Mouse (Mus musculus): Measurements from ENCODE around the gene Tef. TPM values are rescaled to one million over a fixed set of nuclear protein-coding genes. Genes with fewer than 3 reads are reported as not detected.

Gene Tef
- total RNA-seq (2021), result 100 to 1,000 TPM; 226 to 245 TPM
- long read RNA-seq, experiment 1, full-length matches to known transcripts, result 251 of 332 reads
- long read RNA-seq, experiment 1, partial matches to known transcripts, result 76 of 332 reads
- long read RNA-seq, experiment 1, other reads (novel, unspliced or antisense), result 5 of 332 reads
- long read RNA-seq, experiment 2, full-length matches to known transcripts, result 133 of 204 reads
- long read RNA-seq, experiment 2, partial matches to known transcripts, result 68 of 204 reads
- long read RNA-seq, experiment 2, other reads (novel, unspliced or antisense), result 3 of 204 reads

- DNase-seq (ENCODE audit: low spot score in 2 of 2), result peak; percentile 100
Observed at GRCm38 (mm10) chr15:81802001-81802890, at the start of gene Tef. Tef (plus strand) TSS chr15:81802421.

GRCm38 (mm10) chr15:81753669-81754068, 48.6 kb upstream of the Tef start:
- DNase-seq (ENCODE audit: low spot score in 2 of 2), result no peak

GRCm38 (mm10) chr15:81758701-81759100, 43.5 kb upstream of the Tef start:
- no peak for DNase-seq (ENCODE audit: low spot score in 2 of 2)

- DNase-seq (ENCODE audit: low spot score in 2 of 2), result no peak
Observed at GRCm38 (mm10) chr15:81759542-81759941, 42.7 kb upstream of the Tef start.

- DNase-seq (ENCODE audit: low spot score in 2 of 2), result no peak
Observed at GRCm38 (mm10) chr15:81760361-81761079, 41.7 kb upstream of the Tef start.

GRCm38 (mm10) chr15:81761381-81761780, 40.8 kb upstream of the Tef start:
- DNase-seq (ENCODE audit: low spot score in 2 of 2), result no peak

GRCm38 (mm10) chr15:81761959-81762358, 40.3 kb upstream of the Tef start:
- DNase-seq (ENCODE audit: low spot score in 2 of 2), result no peak

GRCm38 (mm10) chr15:81764573-81764972, 37.6 kb upstream of the Tef start:
- DNase-seq (ENCODE audit: low spot score in 2 of 2), result no peak

- no peak for DNase-seq (ENCODE audit: low spot score in 2 of 2)
Observed at GRCm38 (mm10) chr15:81765651-81766050, 36.6 kb upstream of the Tef start.

GRCm38 (mm10) chr15:81766439-81766838, 35.8 kb upstream of the Tef start:
- no peak for DNase-seq (ENCODE audit: low spot score in 2 of 2)

- DNase-seq (ENCODE audit: low spot score in 2 of 2), result no peak
Observed at GRCm38 (mm10) chr15:81769037-81769436, 33.2 kb upstream of the Tef start.

- DNase-seq (ENCODE audit: low spot score in 2 of 2), result no peak
Observed at GRCm38 (mm10) chr15:81772431-81773120, 29.6 kb upstream of the Tef start.

- DNase-seq (ENCODE audit: low spot score in 2 of 2), result no peak
Observed at GRCm38 (mm10) chr15:81774505-81775171, 27.6 kb upstream of the Tef start.

GRCm38 (mm10) chr15:81776631-81777422, 25.4 kb upstream of the Tef start:
- no peak for DNase-seq (ENCODE audit: low spot score in 2 of 2)

- DNase-seq (ENCODE audit: low spot score in 2 of 2), result no peak
Observed at GRCm38 (mm10) chr15:81781816-81782215, 20.4 kb upstream of the Tef start.

GRCm38 (mm10) chr15:81784762-81785161, 17.5 kb upstream of the Tef start:
- no peak for DNase-seq (ENCODE audit: low spot score in 2 of 2)

- DNase-seq (ENCODE audit: low spot score in 2 of 2), result no peak
Observed at GRCm38 (mm10) chr15:81785701-81786100, 16.5 kb upstream of the Tef start.

- no peak for DNase-seq (ENCODE audit: low spot score in 2 of 2)
Observed at GRCm38 (mm10) chr15:81787525-81787924, 14.7 kb upstream of the Tef start.

- DNase-seq (ENCODE audit: low spot score in 2 of 2), result no peak
Observed at GRCm38 (mm10) chr15:81792444-81792843, 9.8 kb upstream of the Tef start.

- DNase-seq (ENCODE audit: low spot score in 2 of 2), result no peak
Observed at GRCm38 (mm10) chr15:81796228-81796627, 6.0 kb upstream of the Tef start.

Data from left cerebral cortex, adult 18-20 months (tissue).